Mouse (Mus musculus) hindbrain, postnatal 0 days (tissue): ENCODE measurements at regions not wholly inside any gene's neighbourhood (a gene's known extent, or its start where the extent isn't known, plus 50 kb on each side); places are given as distances from the start of the nearest gene placed in this dataset.
A peak's percentile ranks its signal among the peaks of the same experiment; 100 is the strongest.

ENCODE experiments used
- ATAC-seq: fragments of 200-750 bp; cut with Nextera tagmentation; 2 replicates; pipeline ENCODE4 v1.8.0; 2017; ENCODE audit warnings: mild to moderate bottlenecking, moderate TSS enrichment, moderate library complexity
- DNase-seq: peaks from one replicate; pipeline ENCODE4 v3.0.0-alpha.2; 2015; ENCODE audit warnings: low spot score
- H3K27ac ChIP-seq: fragments of 300-500 bp; sonication (generic); 2 replicates; pipeline ENCODE4 v1.5.1; 2014; ENCODE audit warnings: mild to moderate bottlenecking
- H3K27me3 ChIP-seq: fragments of 300-500 bp; sonication (generic); 2 replicates; pipeline ENCODE4 v1.6.1; 2014; ENCODE audit warnings: low read length, mixed read lengths; ENCODE audit not compliant: insufficient read depth
- H3K36me3 ChIP-seq: fragments of 300-500 bp; sonication (generic); 2 replicates; pipeline ENCODE4 v1.6.1; 2014; ENCODE audit warnings: low read length, mixed read lengths; ENCODE audit not compliant: insufficient read depth
- H3K4me1 ChIP-seq: fragments of 300-500 bp; sonication (generic); 2 replicates; pipeline ENCODE4 v1.6.1; 2014; ENCODE audit warnings: antibody characterized with exemption, low read length, mixed read lengths; ENCODE audit not compliant: insufficient read depth
- H3K4me2 ChIP-seq: fragments of 300-500 bp; sonication (generic); 2 replicates; pipeline ENCODE4 v1.6.1; 2014; ENCODE audit warnings: low read depth, mild to moderate bottlenecking, low read length, moderate library complexity, mixed read lengths
- H3K4me3 ChIP-seq: fragments of 300-500 bp; sonication (generic); 2 replicates; pipeline ENCODE4 v1.5.1; 2014; ENCODE audit warnings: low read length
- H3K9ac ChIP-seq: fragments of 300-500 bp; sonication (generic); replicated peaks from 2 replicates; pipeline ENCODE4 v1.6.1; 2014; ENCODE audit warnings: mild to moderate bottlenecking, low read length, moderate library complexity, mixed read lengths
- H3K9me3 ChIP-seq: fragments of 300-500 bp; sonication (generic); 2 replicates; pipeline ENCODE4 v1.6.1; 2016; ENCODE audit warnings: low read length, mixed read lengths
- CTCF ChIP-seq: IDR thresholded peaks from 2 replicates; pipeline ENCODE4 v1.5.1; 2016; ENCODE audit warnings: antibody characterized with exemption, control low read depth, low read depth
- WGBS: fragments of 180-500 bp; shearing (Covaris S2); extraction: QIAGEN DNeasy Blood & Tissue Kit; methylation state at CpG from one replicate; pipeline ENCODE4 v1.1.7; 2014; 5-methylcytosine and 5-hydroxymethylcytosine counted together

DNA sequence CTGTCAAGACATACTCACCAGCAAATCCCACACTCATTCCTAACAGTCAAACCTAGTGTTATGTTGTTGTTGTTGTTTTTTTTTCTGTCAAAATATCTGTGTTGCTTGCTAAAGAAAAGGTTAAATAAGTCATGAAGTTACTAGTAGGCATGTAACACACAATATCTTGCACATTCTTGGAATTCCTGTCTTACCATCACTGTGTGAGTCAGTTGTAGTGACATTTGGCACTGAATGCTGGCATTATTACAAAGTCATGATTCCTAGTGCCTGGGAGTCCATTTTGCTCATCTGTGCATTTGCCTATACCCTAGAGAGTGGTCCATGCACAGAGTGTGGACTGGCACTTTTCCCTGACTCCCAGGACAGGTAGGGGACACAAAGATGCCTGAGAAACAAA, 67.9 kb upstream of the Trp63 start:
- TF ChIP-seq CTCF: no peak
- Histone ChIP-seq H3K9me3 (no peaks in the 10 kb centered on the region), H3K27ac (no peak overlapping the region), H3K4me1 (no peaks in the 10 kb centered on the region), H3K4me3 (no peak overlapping the region), H3K9ac (no peak overlapping the region), H3K4me2 (no peak overlapping the region), H3K27me3 (no peaks in the 10 kb centered on the region), H3K36me3 (no peaks in the 10 kb centered on the region)
- no peak for ATAC-seq
- no peak for DNase-seq

DNA sequence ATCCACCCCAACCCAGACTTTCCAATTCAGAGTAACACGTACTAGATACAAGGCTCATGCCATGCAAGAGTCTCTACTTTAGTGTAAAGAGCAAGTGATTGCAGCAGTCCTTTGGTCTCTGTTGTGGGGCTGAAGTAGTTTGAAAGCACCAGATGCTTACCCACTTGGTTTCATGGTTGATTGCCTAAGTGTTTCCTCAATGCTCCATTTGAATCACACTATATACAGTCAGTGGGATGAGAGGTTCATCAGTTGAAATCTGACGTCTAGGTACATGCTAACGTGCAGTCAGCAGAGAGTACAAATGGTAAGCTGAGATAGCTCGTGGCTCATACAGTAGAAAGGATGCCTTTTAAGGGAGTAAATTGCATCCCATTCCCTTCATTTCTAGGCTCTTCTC, 64.7 kb upstream of the Trp63 start:
- DNase-seq (no peak), ATAC-seq (no peak)
- H3K4me2 ChIP-seq: no peak overlapping the region
- H3K9me3 ChIP-seq: no peaks in the 10 kb centered on the region
- H3K4me3 ChIP-seq: no peak overlapping the region
- no peaks in the 10 kb centered on the region for H3K27me3 ChIP-seq
- 82% methylated on average over 4 of the region's 4 CpGs for WGBS
- H3K36me3 ChIP-seq: no peaks in the 10 kb centered on the region
- no peak overlapping the region for H3K27ac ChIP-seq
- H3K4me1 ChIP-seq: no peaks in the 10 kb centered on the region
- H3K9ac ChIP-seq: no peak overlapping the region
- no peak for TF ChIP-seq CTCF

DNA sequence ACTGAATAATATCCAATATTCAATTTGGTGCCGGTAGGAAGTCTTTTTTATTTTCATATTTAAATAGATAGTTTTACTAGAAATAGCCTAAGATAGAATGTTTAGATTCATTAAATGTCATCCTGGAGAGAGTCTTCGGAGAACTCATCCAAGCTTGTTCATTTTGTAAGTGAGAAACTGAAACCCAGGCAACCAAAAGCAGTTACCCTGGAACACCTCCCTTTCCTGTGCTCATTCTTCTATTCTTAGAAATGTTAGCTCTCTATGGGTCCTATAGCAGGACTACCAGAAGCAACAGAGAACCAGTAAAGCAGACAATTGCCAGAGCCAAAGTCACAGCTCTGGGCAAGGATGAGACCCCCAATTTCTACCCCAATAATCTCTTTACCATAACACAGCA, 60.9 kb upstream of the Trp63 start:
- WGBS: 64% methylated on average over 2 of the region's 2 CpGs
- DNase-seq (no peak), ATAC-seq (no peak)
- TF ChIP-seq CTCF: no peak
- Histone ChIP-seq H3K4me3 (no peak overlapping the region), H3K27ac (no peak overlapping the region), H3K9ac (no peak overlapping the region), H3K36me3 (no peaks in the 10 kb centered on the region), H3K4me1 (no peaks in the 10 kb centered on the region), H3K27me3 (no peaks in the 10 kb centered on the region), H3K4me2 (no peak overlapping the region), H3K9me3 (no peaks in the 10 kb centered on the region)

DNA sequence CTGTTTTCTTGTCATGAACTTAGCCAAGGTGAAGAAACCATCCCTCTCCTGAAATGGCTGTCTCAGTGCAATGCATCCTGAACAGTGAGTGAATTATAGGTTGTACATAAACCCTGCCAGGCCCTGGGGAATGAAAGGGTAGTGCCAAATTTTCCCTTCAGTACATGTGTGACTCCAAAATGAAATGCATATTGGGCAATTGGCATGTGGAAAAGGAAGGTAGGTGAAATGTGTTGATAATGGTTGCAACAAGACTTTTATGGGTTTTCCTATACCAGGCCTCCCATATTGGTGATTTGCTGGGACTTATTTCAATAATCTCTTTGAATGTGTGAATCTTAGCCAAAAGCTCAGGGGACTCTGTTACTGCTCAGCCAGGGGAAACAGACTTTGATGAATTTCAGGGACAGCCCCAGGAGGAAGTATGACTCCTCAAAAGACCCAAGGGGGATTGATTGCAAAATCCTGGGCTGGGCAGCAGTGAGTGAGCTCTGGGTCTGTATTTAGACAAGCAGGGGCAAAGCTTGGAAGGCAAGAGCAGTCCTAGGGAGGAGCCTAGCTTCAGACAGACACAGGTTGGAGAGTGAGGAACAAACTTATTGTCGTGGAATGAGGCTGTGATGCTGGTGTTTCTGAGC, 59.5 kb upstream of the Trp63 start:
- Histone ChIP-seq H3K9ac (no peak overlapping the region), H3K27me3 (no peaks in the 10 kb centered on the region), H3K4me2 (no peak overlapping the region), H3K4me3 (no peak overlapping the region), H3K27ac (no peak overlapping the region), H3K4me1 (no peaks in the 10 kb centered on the region), H3K9me3 (no peaks in the 10 kb centered on the region), H3K36me3 (no peaks in the 10 kb centered on the region)
- no peak for ATAC-seq
- no peak for DNase-seq
- 67% methylated on average over 1 of the region's 1 CpGs for WGBS
- no peak for TF ChIP-seq CTCF

DNA sequence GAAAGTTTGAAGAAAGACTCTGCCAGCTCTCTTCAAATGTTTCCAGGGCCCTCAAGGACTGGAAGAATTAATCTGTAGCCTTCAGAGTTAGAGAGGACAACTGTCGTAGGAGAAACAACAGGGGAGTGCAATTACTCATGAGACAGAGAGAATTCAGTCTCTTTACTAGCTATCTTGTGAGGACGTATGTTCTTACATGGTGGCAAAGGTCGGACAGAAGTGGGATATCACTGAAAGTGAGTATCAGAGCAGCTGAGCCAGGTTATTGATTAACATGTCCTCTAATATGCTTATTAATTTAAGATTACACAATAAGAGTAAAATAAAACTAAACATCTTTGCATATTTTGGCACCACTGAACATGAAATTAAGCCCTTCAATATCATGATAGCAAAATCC, 53.8 kb upstream of the Trp63 start:
- no peak overlapping the region for H3K27ac ChIP-seq
- H3K9me3 ChIP-seq: no peaks in the 10 kb centered on the region
- H3K36me3 ChIP-seq: no peaks in the 10 kb centered on the region
- DNase-seq (no peak), ATAC-seq (no peak)
- no peaks in the 10 kb centered on the region for H3K27me3 ChIP-seq
- no peak overlapping the region for H3K4me3 ChIP-seq
- TF ChIP-seq CTCF: no peak
- WGBS: 66% methylated on average over 3 of the region's 3 CpGs
- no peaks in the 10 kb centered on the region for H3K4me1 ChIP-seq
- no peak overlapping the region for H3K9ac ChIP-seq
- H3K4me2 ChIP-seq: no peak overlapping the region

DNA sequence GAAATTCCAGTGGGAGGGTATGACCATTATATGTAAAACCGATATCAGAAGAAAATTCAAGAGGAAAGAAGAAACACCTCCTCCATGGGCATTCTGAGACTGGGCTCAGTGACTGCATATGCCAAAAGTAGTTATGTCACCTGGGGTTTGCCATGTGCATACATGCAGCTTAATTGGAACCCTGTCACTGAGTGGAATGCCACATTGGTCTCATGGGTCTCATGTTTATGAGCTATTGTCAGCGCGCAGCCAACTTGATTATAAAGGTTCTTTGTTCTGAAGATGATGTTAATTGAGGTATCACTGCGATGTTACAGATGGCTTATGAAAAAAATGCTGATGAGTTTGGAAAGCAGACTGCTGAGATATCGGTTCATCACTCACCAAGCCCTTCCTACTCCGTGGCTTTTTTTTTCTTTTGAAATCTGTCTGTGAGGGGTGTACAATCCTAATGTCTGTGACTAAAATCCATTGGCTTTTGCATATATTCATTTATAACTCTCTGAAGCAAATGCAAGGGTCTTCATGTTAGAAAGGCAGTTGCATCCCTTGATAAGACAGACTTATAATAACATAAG, 52.3 kb upstream of the Trp63 start:
- Histone ChIP-seq H3K27ac (no peak overlapping the region), H3K27me3 (no peaks in the 10 kb centered on the region), H3K4me3 (no peak overlapping the region), H3K4me1 (no peaks in the 10 kb centered on the region), H3K9ac (no peak overlapping the region), H3K9me3 (no peaks in the 10 kb centered on the region), H3K36me3 (no peaks in the 10 kb centered on the region), H3K4me2 (no peak overlapping the region)
- ATAC-seq (peak; percentile 83), DNase-seq (peak; percentile 62)
- 53% methylated on average over 6 of the region's 6 CpGs for WGBS
- TF ChIP-seq CTCF: no peak
